ENCODE assay signal across 8 mouse cellular contexts in genomic region chr8:109957167-109958028, GRCm38 (mm10). TPM values are rescaled to one million over a fixed set of nuclear protein-coding genes. Genes with fewer than 3 reads are reported as not detected.
A peak's percentile ranks its signal among the peaks of the same experiment; 100 is the strongest.
DNase-seq lines count a peak whose midpoint lies in the region; ATAC-seq and TF ChIP-seq lines count a peak whose summit lies in the region.

No protein-coding gene starts in this region.

- peaks cover 51% of the 10 kb centered on the region for H3K27me3 ChIP-seq in heart, embryonic 13.5 days (replicated peaks)
- no peaks in the 10 kb centered on the region; the same call in 1 of the 2 replicates for H3K27me3 ChIP-seq in intestine, postnatal 0 days (replicated peaks; ENCODE audit: control insufficient read depth, insufficient read depth, low read length)
- H3K27me3 ChIP-seq in stomach, embryonic 16.5 days (ENCODE audit: control insufficient read depth, insufficient read depth, low read length) = peaks cover 11% of the 10 kb centered on the region

- peaks cover 27% of the 10 kb centered on the region for H3K4me1 ChIP-seq in heart, embryonic 13.5 days
- no peaks in the 10 kb centered on the region; the same call in 1 of the 2 replicates for H3K4me1 ChIP-seq in intestine, postnatal 0 days (replicated peaks; ENCODE audit: control insufficient read depth, insufficient read depth, low read length)
- peaks cover 22% of the 10 kb centered on the region for H3K4me1 ChIP-seq in stomach, embryonic 16.5 days (ENCODE audit: control insufficient read depth, insufficient read depth, low read length)

- H3K4me2 ChIP-seq in heart, embryonic 13.5 days = peak overlapping the region; percentile 59
- H3K4me2 ChIP-seq in intestine, postnatal 0 days (replicated peaks; ENCODE audit: low read depth) = peak overlapping the region; percentile 48
- H3K4me2 ChIP-seq in stomach, embryonic 16.5 days (ENCODE audit: low read depth, low read length) = peak overlapping the region; percentile 33

- DNase-seq in heart, postnatal 10 days = no peak
- peak; percentile 68 for DNase-seq in embryo, embryonic 10.5 days (ENCODE audit: low spot score)
- peak; percentile 53 for DNase-seq in lung, postnatal 10 days
- DNase-seq in cerebellum, postnatal 36 days = no peak
- DNase-seq in urinary bladder, postnatal 36 days (ENCODE audit: low spot score in 2 of 2) = no peak

- WGBS in heart, embryonic 13.5 days = 9% methylated on average over 16 of the region's 16 CpGs
- WGBS in intestine, postnatal 0 days = 11% methylated on average over 16 of the region's 16 CpGs
- WGBS in stomach, embryonic 16.5 days = 10% methylated on average over 16 of the region's 16 CpGs

- peak overlapping the region; percentile 25 for H3K4me3 ChIP-seq in heart, embryonic 13.5 days
- 0 out of 2 replicates have a peak overlapping the region, but pooled peaks have one; percentile 3 for H3K4me3 ChIP-seq in intestine, postnatal 0 days (ENCODE audit: low read depth, low read length)
- H3K4me3 ChIP-seq in stomach, embryonic 16.5 days (replicated peaks; ENCODE audit: low read length) = no peak overlapping the region

- intact Hi-C loops in heart, postnatal 10 days (cut with DNase I) = no loop called here

- H3K27ac ChIP-seq in heart, embryonic 13.5 days (replicated peaks) = peak overlapping the region; percentile 73; the same call in 1 of the 2 replicates
- H3K27ac ChIP-seq in intestine, postnatal 0 days (ENCODE audit: low read depth, low read length) = peak overlapping the region; percentile 54
- peak overlapping the region; percentile 46 for H3K27ac ChIP-seq in stomach, embryonic 16.5 days (ENCODE audit: low read length)

- TF ChIP-seq CTCF in intestine, postnatal 0 days (IDR thresholded peaks at IDR 0.05; ENCODE audit: low read depth) = peak; percentile 19

- no peak overlapping the region for H3K9ac ChIP-seq in heart, embryonic 13.5 days
- H3K9ac ChIP-seq in intestine, postnatal 0 days (ENCODE audit: low read depth, low read length) = no peak overlapping the region
- H3K9ac ChIP-seq in stomach, embryonic 16.5 days (ENCODE audit: low read length) = no peak overlapping the region

- ATAC-seq in heart, embryonic 13.5 days (ENCODE audit: extremely low read depth, insufficient number of reproducible peaks, low FRiP score, low TSS enrichment) = no peak
- peak; percentile 76 for ATAC-seq in intestine, postnatal 0 days
- ATAC-seq in stomach, embryonic 16.5 days (ENCODE audit: insufficient read depth, low FRiP score) = peak; percentile 52; the same call in 1 of the 2 replicates

- H3K9me3 ChIP-seq in heart, embryonic 13.5 days = no peaks in the 10 kb centered on the region
- no peaks in the 10 kb centered on the region for H3K9me3 ChIP-seq in intestine, postnatal 0 days (ENCODE audit: control insufficient read depth)
- no peaks in the 10 kb centered on the region for H3K9me3 ChIP-seq in stomach, embryonic 16.5 days (replicated peaks; ENCODE audit: control insufficient read depth, low read length)

- H3K36me3 ChIP-seq in heart, embryonic 13.5 days = no peaks in the 10 kb centered on the region
- peaks cover 6% of the 10 kb centered on the region; the same call in 1 of the 2 replicates for H3K36me3 ChIP-seq in intestine, postnatal 0 days (ENCODE audit: control insufficient read depth, insufficient read depth)
- H3K36me3 ChIP-seq in stomach, embryonic 16.5 days (ENCODE audit: control insufficient read depth, insufficient read depth, low read length) = no peaks in the 10 kb centered on the region

RNA-seq across cellular contexts. Expression of gene Marveld3, which starts 4.6 kb away (rescaled TPM):
- 0.45 and 0.86 TPM in 2 replicates for polyA plus RNA-seq in heart, embryonic 13.5 days (2015; fragmentation: Nextera tagmentation; extraction: Ambion mirVana)
- total RNA-seq in heart, postnatal 10 days (2021) = under 1 TPM; 0.27 to 0.55 TPM
- 24.9 and 25.0 TPM in 2 replicates for polyA plus RNA-seq in intestine, postnatal 0 days (2015; fragmentation: Nextera tagmentation; extraction: Ambion mirVana)
- 6.5 and 7.1 TPM in 2 replicates for polyA plus RNA-seq in stomach, embryonic 16.5 days (2015; fragmentation: Nextera tagmentation; extraction: Ambion mirVana)

RNA-seq across cellular contexts. Expression of gene Tat, which starts 32.8 kb away (rescaled TPM):
- 0.27 TPM in 1 of 2 replicates, not detected in the other for polyA plus RNA-seq in heart, embryonic 13.5 days (2015; fragmentation: Nextera tagmentation; extraction: Ambion mirVana)
- total RNA-seq in heart, postnatal 10 days (2021) = under 1 TPM; 0.12 to 0.31 TPM
- 0.12 TPM in 1 of 2 replicates, not detected in the other for polyA plus RNA-seq in intestine, postnatal 0 days (2015; fragmentation: Nextera tagmentation; extraction: Ambion mirVana)
- not detected in 2 replicates for polyA plus RNA-seq in stomach, embryonic 16.5 days (2015; fragmentation: Nextera tagmentation; extraction: Ambion mirVana)

Comparison
In these comparisons a context has a peak if more than half of its experiments do, and no peak if none do; other contexts are left out.
1. DNase-seq: peak in embryo, embryonic 10.5 days (single experiment) and lung, postnatal 10 days (single experiment); none in heart, postnatal 10 days (0 of 2), cerebellum, postnatal 36 days (0 of 2) and urinary bladder, postnatal 36 days (0 of 2).
2. Peak in every context shown above with its lines, with median percentiles within 50 percentile points of each other: H3K27ac ChIP-seq and H3K4me2 ChIP-seq.